Mouse (Mus musculus) ES-Bruce4 (cell line): ENCODE measurements around the gene Acss2. TPM values are rescaled to one million over a fixed set of nuclear protein-coding genes. Genes with fewer than 3 reads are reported as not detected.
"Not testable (repeated sequence)": the region's sequence is repeated elsewhere in the genome, so short reads cannot be mapped to it uniquely, and the experiment has no call there.

ENCODE experiments used
- H3K27ac ChIP-seq: 2 replicates; pipeline ENCODE4 v1.5.1; 2012; ENCODE audit warnings: low read length, inconsistent platforms; ENCODE audit not compliant: insufficient read depth
- H3K27me3 ChIP-seq: 2 replicates; pipeline ENCODE4 v1.6.1; 2012; ENCODE audit warnings: mild to moderate bottlenecking, low read length, inconsistent platforms; ENCODE audit not compliant: control insufficient read depth, poor library complexity, insufficient read depth, severe bottlenecking
- H3K36me3 ChIP-seq: 2 replicates; pipeline ENCODE4 v1.6.1; 2012; ENCODE audit warnings: inconsistent platforms, mild to moderate bottlenecking, low read length, moderate library complexity; ENCODE audit not compliant: control insufficient read depth, poor library complexity, insufficient read depth, severe bottlenecking
- H3K4me1 ChIP-seq: one replicate; pipeline ENCODE4 v1.8.1; 2011; ENCODE audit warnings: low read length; ENCODE audit not compliant: control insufficient read depth, insufficient read depth
- H3K4me3 ChIP-seq: 2 replicates; pipeline ENCODE4 v1.5.1; 2011; ENCODE audit warnings: low read depth, mild to moderate bottlenecking, low read length
- H3K9ac ChIP-seq: 2 replicates; pipeline ENCODE4 v1.6.1; 2012; ENCODE audit warnings: low read depth, mild to moderate bottlenecking, inconsistent platforms; ENCODE audit not compliant: poor library complexity, severe bottlenecking
- H3K9me3 ChIP-seq: replicated peaks from 2 replicates; pipeline ENCODE4 v1.6.1; 2012; ENCODE audit warnings: mild to moderate bottlenecking, low read length, inconsistent platforms; ENCODE audit not compliant: control insufficient read depth, poor library complexity, insufficient read depth, severe bottlenecking
- CTCF ChIP-seq: IDR thresholded peaks from one replicate; pipeline ENCODE4 v1.8.1; 2011; ENCODE audit warnings: low read depth, low read length
- EP300 ChIP-seq: IDR thresholded peaks from 2 replicates; pipeline ENCODE4 v1.6.1; 2011; ENCODE audit warnings: low read depth, low read length; ENCODE audit not compliant: insufficient read depth
- POLR2A ChIP-seq: IDR thresholded peaks from one replicate; pipeline ENCODE4 v1.8.1; 2011; ENCODE audit warnings: low read length; ENCODE audit not compliant: insufficient read depth
- polyA plus RNA-seq: library from polyadenylated mRNA; stranded (reverse); fragments of >200 nt; gene quantifications from 2 replicates; pipeline ENCODE4 v1.2.4, GENCODE M21; 2011; ENCODE audit warnings: low read depth; ENCODE audit not compliant: missing spikeins, insufficient read depth, insufficient read length

The Acss2 gene
- polyA plus RNA-seq, 1 experiment = 10.3 TPM

GRCm38 (mm10) chr2:155536292-155536691 is 18.5 kb downstream of the Acss2 start:
- no peaks in the 10 kb centered on the region for H3K27me3 ChIP-seq
- no peak overlapping the region for H3K27ac ChIP-seq
- no peaks in the 10 kb centered on the region for H3K4me1 ChIP-seq
- no peaks in the 10 kb centered on the region for H3K36me3 ChIP-seq
- no peaks in the 10 kb centered on the region for H3K9me3 ChIP-seq
- no peak overlapping the region for H3K4me3 ChIP-seq
- no peak for TF ChIP-seq CTCF
- TF ChIP-seq POLR2A = no peak
- no peak for TF ChIP-seq EP300
- H3K9ac ChIP-seq = no peak overlapping the region

DNA sequence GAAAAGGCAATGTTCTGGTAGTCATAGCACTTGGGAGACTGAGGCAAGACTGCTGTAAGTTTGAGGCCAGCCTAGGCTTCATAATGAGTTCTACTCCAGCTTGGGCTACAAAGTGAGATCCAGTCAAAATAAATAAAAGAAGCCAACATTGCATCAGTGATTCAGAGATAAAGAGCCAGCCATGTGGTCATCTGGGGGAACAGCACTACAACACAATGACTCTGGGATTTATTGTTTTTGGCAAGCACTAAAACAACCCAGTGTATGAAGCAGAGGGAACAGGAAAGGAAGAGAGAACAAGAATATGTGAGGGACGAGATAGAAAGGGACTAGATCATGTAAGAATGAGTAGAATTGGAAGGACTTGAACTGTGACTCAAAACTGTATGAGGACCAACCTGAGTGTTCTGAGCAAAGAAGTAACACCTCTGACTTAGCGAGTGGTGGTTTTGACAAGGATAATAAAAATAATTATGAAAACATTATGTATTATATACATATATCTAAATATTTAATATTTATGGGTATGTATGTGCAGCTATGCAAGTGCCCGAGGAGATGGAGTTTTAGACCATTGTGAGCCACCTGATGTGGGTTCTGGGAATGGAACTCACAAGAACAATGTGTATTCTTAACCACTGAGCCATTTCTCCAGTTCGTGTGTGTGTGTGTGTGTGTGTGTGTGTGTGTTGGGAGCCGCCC is 20.2 kb downstream of the Acss2 start:
- H3K9ac ChIP-seq = no peak overlapping the region
- no peak overlapping the region for H3K4me3 ChIP-seq
- no peaks in the 10 kb centered on the region for H3K9me3 ChIP-seq
- no peaks in the 10 kb centered on the region for H3K4me1 ChIP-seq
- no peak overlapping the region for H3K27ac ChIP-seq
- H3K36me3 ChIP-seq = no peaks in the 10 kb centered on the region
- no peaks in the 10 kb centered on the region for H3K27me3 ChIP-seq
- TF ChIP-seq POLR2A = no peak
- no peak for TF ChIP-seq CTCF
- TF ChIP-seq EP300 = no peak

DNA sequence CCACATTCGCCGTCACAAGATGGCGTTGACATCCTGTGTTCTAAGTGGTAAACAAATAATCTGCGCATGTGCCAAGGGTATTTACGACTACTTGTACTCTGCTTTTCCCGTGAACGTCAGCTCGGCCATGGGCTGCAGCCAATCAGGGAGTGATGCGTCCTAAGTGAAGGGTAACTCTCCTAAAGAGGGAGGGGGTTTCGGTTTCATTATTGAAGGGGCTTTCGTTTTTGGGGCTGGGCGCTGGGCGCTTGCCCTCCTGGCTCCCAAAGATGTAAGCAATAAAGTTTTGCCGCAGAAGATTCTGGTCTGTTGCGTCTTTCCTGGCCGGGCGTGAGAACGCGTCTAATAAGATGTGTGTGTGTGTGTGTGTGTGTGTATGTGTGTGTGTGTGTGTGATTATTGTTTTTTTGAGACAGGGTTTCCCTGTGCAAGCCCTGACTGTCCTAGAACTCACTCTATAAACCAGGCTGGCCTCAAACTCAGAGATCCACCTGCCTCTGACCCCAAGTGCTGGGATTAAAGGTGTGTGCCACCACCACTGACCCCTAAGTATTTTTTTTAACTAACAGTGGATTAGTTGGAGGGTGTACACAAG is 20.8 kb downstream of the Acss2 start:
- H3K9me3 ChIP-seq, H3K4me3 ChIP-seq, H3K27ac ChIP-seq, H3K9ac ChIP-seq, H3K27me3 ChIP-seq, H3K4me1 ChIP-seq, H3K36me3 ChIP-seq: not testable (repeated sequence)

- Histone ChIP-seq H3K4me1 (no peaks in the 10 kb centered on the region), H3K36me3 (no peaks in the 10 kb centered on the region), H3K9me3 (no peaks in the 10 kb centered on the region), H3K27ac (no peak overlapping the region), H3K9ac (no peak overlapping the region), H3K4me3 (no peak overlapping the region), H3K27me3 (no peaks in the 10 kb centered on the region)
- no peak for TF ChIP-seq CTCF
- no peak for TF ChIP-seq EP300
- no peak for TF ChIP-seq POLR2A
Observed at GRCm38 (mm10) chr2:155539696-155540095, 21.9 kb downstream of the Acss2 start.

- H3K9me3 ChIP-seq = no peaks in the 10 kb centered on the region
- no peak overlapping the region for H3K27ac ChIP-seq
- H3K4me1 ChIP-seq = no peaks in the 10 kb centered on the region
- H3K36me3 ChIP-seq = no peaks in the 10 kb centered on the region
- H3K27me3 ChIP-seq = no peaks in the 10 kb centered on the region
- H3K9ac ChIP-seq = no peak overlapping the region
- no peak for TF ChIP-seq EP300
- no peak for TF ChIP-seq CTCF
- TF ChIP-seq POLR2A = no peak
- H3K4me3 ChIP-seq = no peak overlapping the region
Observed at GRCm38 (mm10) chr2:155540822-155541458, 23.2 kb downstream of the Acss2 start.

DNA sequence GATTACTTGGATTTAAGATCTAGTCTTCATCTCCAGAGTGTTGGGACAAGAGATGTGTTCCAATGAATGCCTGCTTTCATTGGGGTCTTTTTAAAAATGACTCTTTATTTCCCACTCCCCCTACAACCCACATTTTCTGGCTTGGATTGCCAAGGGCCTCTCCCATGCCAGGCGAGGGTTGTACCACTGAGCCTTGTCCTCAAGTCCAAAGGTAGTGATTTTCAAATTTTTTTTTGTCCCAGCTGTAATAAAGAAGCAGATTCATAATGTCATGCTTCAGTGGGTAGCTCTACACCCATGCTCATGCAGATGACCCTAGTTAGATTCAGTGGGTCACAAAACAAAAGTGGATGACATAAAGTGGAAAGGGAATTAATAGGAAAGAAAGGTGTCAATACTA is 29.2 kb downstream of the Acss2 start:
- no peak overlapping the region for H3K9ac ChIP-seq
- no peaks in the 10 kb centered on the region for H3K4me1 ChIP-seq
- no peaks in the 10 kb centered on the region for H3K36me3 ChIP-seq
- no peaks in the 10 kb centered on the region for H3K27me3 ChIP-seq
- no peaks in the 10 kb centered on the region for H3K9me3 ChIP-seq
- no peak for TF ChIP-seq POLR2A
- TF ChIP-seq CTCF = no peak
- no peak for TF ChIP-seq EP300
- no peak overlapping the region for H3K4me3 ChIP-seq
- H3K27ac ChIP-seq = no peak overlapping the region
